Mouse (Mus musculus): ENCODE data around the gene Rrp36.

Rrp36 gene

DNA sequence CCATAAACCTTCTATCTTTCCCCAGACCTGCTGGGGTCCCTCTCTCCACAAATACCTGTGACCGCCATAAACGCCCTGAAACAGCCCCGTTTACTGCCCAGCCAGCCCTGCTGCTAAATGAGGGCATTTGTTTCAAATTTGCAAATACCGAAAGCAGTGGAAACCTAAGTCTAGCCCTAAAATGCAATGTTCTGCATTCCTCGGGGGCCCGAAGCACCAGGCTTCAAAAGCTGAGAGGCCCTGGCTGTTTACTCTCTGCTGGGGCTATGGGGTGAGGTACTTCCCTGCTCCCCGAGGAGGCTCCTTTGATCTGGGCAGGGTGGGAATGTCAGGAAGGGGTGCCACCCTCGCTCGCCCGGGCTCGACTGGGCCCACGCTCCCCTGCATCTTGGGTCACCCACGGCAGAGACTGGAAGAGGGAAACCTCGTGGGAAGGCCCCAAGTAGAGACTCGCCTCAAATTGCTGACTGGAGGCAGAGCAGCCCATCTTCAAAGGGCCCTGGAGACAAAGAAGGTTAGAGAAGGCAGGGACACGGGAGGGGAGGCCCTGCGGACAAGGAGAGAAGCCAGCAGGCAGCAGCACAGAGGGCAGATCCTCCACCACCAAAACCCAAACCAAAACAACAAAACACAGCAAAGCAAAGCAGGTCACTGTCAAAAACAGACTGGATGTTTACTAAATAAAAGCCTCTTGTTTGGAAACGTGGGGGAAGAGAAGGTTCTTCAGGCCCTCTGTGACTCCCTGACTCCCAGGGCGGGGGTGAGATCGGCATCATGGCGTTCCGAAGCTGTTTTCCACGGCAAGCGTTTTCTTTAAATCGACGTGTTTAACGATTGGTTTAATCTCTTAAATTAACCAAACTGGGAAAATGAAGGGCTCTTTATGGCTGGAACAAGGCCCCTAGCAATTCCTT is 55.1 kb downstream of the Rrp36 start:
- no peak for DNase-seq (ENCODE audit: extremely low read depth, low read depth, low spot score)

DNA sequence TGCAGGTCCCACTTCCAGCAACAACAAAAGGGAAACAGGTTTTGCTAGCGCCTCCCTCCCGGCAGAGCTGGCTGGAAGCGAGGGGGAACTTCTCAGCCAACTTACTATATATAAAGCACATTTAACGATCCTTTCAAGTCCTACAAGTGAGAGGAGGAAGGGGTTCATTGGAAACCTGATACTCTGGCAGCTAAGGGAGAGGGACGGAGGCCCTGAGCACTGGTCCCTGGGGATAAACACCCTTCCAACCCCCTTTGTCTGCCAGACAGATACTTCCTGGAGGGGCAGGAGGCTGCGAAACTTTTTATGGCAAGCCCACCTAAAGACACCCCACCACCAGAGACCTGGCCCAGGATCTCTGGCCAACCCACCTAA is 55.8 kb downstream of the Rrp36 start:
- no peak for DNase-seq (ENCODE audit: extremely low read depth, low read depth, low spot score)

DNA sequence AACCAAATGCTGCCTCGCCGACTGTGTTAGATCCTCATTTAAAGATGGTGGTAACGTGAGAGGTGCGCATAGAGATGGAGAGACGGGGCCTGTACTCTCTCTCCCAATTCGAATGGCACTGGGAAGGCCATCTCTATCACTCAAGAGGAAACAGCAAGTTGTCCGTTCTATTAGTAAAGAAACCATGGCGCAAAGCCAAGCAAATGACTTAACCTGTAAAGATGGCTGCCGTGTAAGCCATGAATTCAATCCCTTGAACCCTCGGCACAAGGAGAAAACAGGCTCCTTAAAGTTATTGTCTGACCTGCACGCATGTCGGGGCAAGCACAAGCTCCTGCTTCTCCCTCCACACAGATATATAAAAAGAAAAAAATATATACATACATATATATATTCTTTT is 56.4 kb downstream of the Rrp36 start:
- no peak for DNase-seq (ENCODE audit: extremely low read depth, low read depth, low spot score)
